Mouse (Mus musculus): ENCODE measurements at regions not wholly inside any gene's neighbourhood (a gene's known extent, or its start where the extent isn't known, plus 50 kb on each side); places are given as distances from the start of the nearest gene placed in this dataset.
A peak's percentile ranks its signal among the peaks of the same experiment; 100 is the strongest.

- TF ChIP-seq E2F4 (IDR thresholded peaks at IDR 0.05; ENCODE audit: insufficient read depth) = no peak
- TF ChIP-seq POLR2A (IDR thresholded peaks at IDR 0.05; ENCODE audit: insufficient read length, low read depth) = no peak
- peak in 2 of 3 experiments; percentile 68 to 80 for TF ChIP-seq MYOD1 (IDR thresholded peaks at IDR 0.05; ENCODE audit: control insufficient read depth in 1 of 3, insufficient read length in 2 of 3, low read depth in 2 of 3)
Observed at GRCm38 (mm10) chr11:3591123-3591522, 50.7 kb upstream of the Smtn start.

Data from myocyte (in vitro differentiated cells).